Mouse (Mus musculus): ENCODE data around the gene Adamts7.

- TF ChIP-seq CTCF (IDR thresholded peaks at IDR 0.05; ENCODE audit: insufficient read depth, low read length) (no peak), POLR2A (IDR thresholded peaks at IDR 0.05; ENCODE audit: borderline replicate concordance, extremely low read depth, low read depth, low read length) (no peak)
Observed at GRCm38 (mm10) chr9:90207808-90208207, 44.9 kb downstream of the Adamts7 start.
